Mouse (Mus musculus) left cerebral cortex, postnatal 10 days (tissue): Measurements from ENCODE around the gene Smn1. TPM values are rescaled to one million over a fixed set of nuclear protein-coding genes. Genes with fewer than 3 reads are reported as not detected.
"Not testable (repeated sequence)": the region's sequence is repeated elsewhere in the genome, so short reads cannot be mapped to it uniquely, and the experiment has no call there.

Experiments
- DNase-seq, 2 experiments: peaks; one replicate each; pipeline ENCODE4 v3.0.0; 2021 to 2022; ENCODE audit warnings: low spot score in 2 of 2, mixed read lengths in 1 of 2; ENCODE audit errors: extremely low spot score in 1 of 2
- intact Hi-C: fragments of 180-260 bp; cut with DNase I; formaldehyde crosslinking; loops from one replicate; pipeline ENCODE4 v1.15.1; 2025
- total RNA-seq, 2 experiments: library from RNA; stranded (reverse); gene quantifications; 2 replicates each; pipeline ENCODE4 v1.2.3; 2021

Smn1 gene
- total RNA-seq, result 10 to 100 TPM; 33.2 to 38.9 TPM

- DNase-seq, result peak; percentile 88 to 95
- intact Hi-C loops, result loop anchor here (5.0 kb wide), 1 partner anchor 368 kb away; the partner anchor contains the start of gene Gtf2h2
Observed at GRCm38 (mm10) chr13:100124423-100125257, at the start of gene Smn1. Gene Smn1 (plus strand): TSS chr13:100124852.

DNA sequence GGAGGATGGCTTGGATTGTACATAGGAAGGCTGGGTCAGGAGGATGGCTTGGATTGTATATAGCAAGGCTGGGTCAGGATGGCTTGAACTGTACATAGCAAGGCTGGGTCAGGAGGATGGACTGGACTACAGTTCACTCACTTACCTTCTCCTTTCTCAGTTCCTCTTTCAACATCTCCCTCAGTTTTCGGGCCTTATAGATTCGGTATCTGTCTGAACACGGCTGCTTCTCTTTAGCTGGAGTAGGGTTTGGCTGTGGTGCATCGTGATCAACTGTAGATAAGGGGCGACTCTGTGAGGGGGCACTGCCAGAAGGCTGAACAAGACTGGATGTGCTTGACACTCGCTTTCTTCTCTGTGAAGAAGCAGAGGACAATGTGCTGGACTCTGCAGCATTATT, 25.8 kb upstream of the Smn1 start:
- DNase-seq, result no peak
- intact Hi-C loops, result no loop called here

GRCm38 (mm10) chr13:100103052-100103658, 21.5 kb upstream of the Smn1 start:
- DNase-seq, result no peak
- intact Hi-C loops, result no loop called here

DNA sequence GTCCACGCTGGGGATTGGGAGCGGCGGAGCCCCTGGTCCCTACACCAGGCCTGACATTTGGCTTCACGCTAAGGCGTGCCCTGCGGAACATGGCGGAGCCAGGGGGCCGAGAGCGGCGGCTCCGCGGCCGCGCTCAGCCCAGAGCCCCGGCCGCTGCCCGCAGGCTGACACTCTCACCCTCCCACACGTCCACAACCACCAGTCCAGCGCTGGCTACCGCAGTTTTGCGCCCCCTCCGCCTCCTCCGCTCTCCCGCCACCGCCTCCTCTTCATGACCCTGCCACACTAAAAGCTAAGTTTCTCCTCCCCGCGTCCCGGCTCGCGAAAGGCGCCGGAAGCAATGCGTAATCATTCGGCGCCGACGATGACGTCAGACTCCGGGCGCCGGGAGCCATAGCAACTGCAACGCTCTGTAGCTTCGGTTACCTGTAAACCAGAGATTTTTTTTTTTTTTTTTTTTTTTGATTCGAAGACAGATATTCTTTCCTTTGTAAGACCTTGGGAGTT, 20.9 kb upstream of the Smn1 start, which contains the start of gene Bdp1:
TSS of gene Bdp1 (minus strand) at position 323 of the 507 bp plus-strand sequence.
- DNase-seq, result peak; percentile 93 to 95
- intact Hi-C loops, result no loop called here

- intact Hi-C loops, result no loop called here
Observed at GRCm38 (mm10) chr13:100107652-100108472, 16.8 kb upstream of the Smn1 start, which contains the start of gene Serf1. Gene Serf1 (plus strand): TSS chr13:100108012.

DNA sequence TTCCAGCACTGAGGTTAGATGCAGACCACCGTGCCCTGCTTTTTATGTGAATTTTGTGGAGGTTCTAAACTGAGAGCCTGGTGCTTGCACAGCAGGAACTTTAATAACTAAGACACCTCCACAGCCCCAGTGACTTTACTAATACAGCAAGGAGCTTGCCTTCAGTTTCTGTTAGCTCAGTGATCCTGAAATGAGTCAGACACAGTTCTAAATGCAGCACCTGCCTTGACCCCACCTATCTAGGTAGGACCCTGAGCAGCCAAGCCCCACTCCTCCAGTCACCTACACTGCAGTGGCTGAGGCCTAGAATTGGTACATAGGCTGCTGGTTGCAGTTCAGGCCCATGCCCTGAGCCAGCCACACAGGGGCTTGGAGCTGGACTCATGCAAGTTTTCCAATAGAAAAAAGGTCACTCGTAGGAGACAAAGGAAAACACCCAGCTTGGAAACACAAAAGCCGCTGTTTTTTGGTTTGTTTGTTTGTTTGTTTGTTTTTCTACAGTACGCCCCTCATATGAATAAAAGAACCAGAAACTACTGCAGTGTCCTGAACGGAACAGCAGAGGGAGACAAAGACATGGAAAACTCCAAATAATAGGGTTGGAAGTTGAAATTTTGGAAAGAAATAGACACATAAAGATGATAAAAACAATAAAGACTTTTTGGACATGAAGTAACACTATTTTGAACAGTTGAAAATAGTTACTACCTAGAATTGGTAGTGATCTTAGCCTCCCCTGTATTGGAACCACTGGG, 12.3 kb upstream of the Smn1 start:
- no peak for DNase-seq
- intact Hi-C loops, result loop anchor here (5.0 kb wide), 1 partner anchor 280 kb away; no protein-coding TSS in a partner anchor

More at GRCm38 (mm10) chr13:100107652-100108472, 16.8 kb upstream of the Smn1 start, which contains the start of gene Serf1:
- DNase-seq, result peak; percentile 67 to 88

- no peak for DNase-seq
- intact Hi-C loops, result no loop called here
Observed at GRCm38 (mm10) chr13:100123970-100124369, 682 bp upstream of the Smn1 start.

DNA sequence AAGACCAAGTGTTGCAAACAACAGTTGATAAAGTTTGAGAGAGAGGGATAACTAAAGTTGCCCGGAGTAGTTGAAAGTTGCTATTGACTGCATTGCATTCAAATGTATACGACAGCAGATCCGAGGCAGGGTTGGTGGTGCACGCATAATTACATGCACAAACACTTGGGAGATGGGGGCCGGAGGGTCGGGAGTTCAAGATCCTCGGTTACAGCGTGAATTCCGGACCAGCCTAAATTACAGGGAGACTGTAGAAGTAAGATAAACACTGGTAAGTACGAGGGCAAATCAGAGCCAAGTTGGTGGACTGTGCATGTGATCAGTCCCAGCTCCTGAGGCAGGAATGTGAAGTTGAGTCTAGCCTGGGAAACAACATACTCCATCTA, 599 bp downstream of the Smn1 start:
- intact Hi-C loops, result loop anchor here (5.0 kb wide), 1 partner anchor 367 kb away; the partner anchor contains the start of gene Gtf2h2
- DNase-seq, result no peak

GRCm38 (mm10) chr13:100141646-100142314, 17.1 kb downstream of the Smn1 start:
- no peak for DNase-seq
- intact Hi-C loops, result no loop called here

- intact Hi-C loops, result no loop called here
- no peak for DNase-seq
Observed at GRCm38 (mm10) chr13:100152659-100153058, 28.0 kb downstream of the Smn1 start.

- intact Hi-C loops, result no loop called here
- DNase-seq, result no peak
Observed at GRCm38 (mm10) chr13:100156624-100157023, 32.0 kb downstream of the Smn1 start.

DNA sequence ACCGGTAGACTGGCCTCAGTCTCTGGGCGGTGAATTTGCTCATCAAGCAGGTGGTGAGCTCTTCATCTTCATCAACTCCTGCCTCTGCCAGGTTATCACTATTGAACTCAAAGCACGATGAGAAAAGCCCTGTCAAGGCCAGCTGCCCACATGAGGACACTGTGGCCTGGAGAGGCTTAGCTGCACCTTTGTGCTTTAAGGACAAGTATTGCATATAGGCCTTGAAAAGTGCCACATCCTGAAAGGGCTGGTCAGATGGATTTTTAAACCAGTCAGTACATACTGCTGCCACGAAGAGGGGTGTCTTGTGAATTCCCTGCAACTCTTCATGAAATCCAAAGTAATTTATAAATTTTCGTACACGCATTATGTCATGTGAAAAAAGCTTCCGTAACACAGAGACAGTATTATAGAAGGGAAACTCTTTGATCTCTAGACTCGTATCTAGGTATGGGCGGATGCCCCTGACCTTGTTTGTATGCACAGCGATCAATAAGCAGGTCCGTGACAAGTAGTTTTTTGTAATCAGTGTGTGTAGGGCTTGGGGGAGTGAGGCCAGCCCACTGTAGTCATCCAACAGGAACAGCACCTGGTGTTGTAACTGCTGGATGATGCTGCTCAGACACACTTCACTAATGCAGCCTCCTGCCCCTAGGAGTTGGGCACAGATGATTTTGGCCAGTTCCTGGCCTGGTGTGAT, 36.7 kb downstream of the Smn1 start:
- DNase-seq, intact Hi-C loops: not testable (repeated sequence)

- DNase-seq, intact Hi-C loops: not testable (repeated sequence)
Observed at GRCm38 (mm10) chr13:100162467-100162866, 37.8 kb downstream of the Smn1 start.

GRCm38 (mm10) chr13:100166378-100166777, 41.7 kb downstream of the Smn1 start:
- DNase-seq, intact Hi-C loops: not testable (repeated sequence)

DNA sequence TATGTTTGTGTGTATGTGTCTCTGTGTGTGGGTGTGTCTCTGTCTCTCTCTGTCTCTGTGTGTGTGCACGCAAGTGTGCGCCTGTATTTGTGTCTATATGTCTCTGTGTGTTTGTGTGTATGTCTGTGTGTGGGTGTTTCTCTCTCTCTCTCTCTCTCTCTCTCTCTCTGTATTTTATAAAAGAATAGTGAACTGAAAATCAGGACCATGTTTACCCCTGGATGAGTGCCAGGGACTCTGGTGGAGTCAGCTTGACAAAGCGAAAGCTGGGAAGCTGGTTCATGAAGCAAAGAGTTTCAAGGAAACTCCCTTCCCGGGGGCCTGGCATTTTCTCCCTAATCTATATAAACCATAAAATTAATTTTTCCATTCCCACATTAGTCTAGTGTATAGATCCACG, 49.7 kb downstream of the Smn1 start:
- DNase-seq, intact Hi-C loops: not testable (repeated sequence)

- intact Hi-C loops, DNase-seq: not testable (repeated sequence)
Observed at GRCm38 (mm10) chr13:100183111-100183510, 58.5 kb downstream of the Smn1 start.
